Mouse (Mus musculus) midbrain, embryonic 12.5 days (tissue): ENCODE measurements at regions not wholly inside any gene's neighbourhood (a gene's known extent, or its start where the extent isn't known, plus 50 kb on each side); places are given as distances from the start of the nearest gene placed in this dataset.
A peak's percentile ranks its signal among the peaks of the same experiment; 100 is the strongest.

Experiments used
- ATAC-seq: fragments of 200-750 bp; cut with Nextera tagmentation; 2 replicates; pipeline ENCODE4 v1.8.0; 2017; ENCODE audit warnings: low read depth, moderate TSS enrichment, moderate library complexity; ENCODE audit not compliant: low FRiP score
- H3K27ac ChIP-seq: fragments of 300-500 bp; sonication (generic); replicated peaks from 2 replicates; pipeline ENCODE4 v1.5.1; 2016; ENCODE audit warnings: mild to moderate bottlenecking
- H3K27me3 ChIP-seq: fragments of 300-500 bp; sonication (generic); 2 replicates; pipeline ENCODE4 v1.6.1; 2016; ENCODE audit warnings: mild to moderate bottlenecking
- H3K36me3 ChIP-seq: fragments of 300-500 bp; sonication (generic); 2 replicates; pipeline ENCODE4 v1.6.1; 2016
- H3K4me1 ChIP-seq: fragments of 300-500 bp; sonication (generic); 2 replicates; pipeline ENCODE4 v1.6.1; 2016
- H3K4me2 ChIP-seq: fragments of 300-500 bp; sonication (generic); replicated peaks from 2 replicates; pipeline ENCODE4 v1.6.1; 2016; ENCODE audit warnings: mild to moderate bottlenecking, moderate library complexity
- H3K4me3 ChIP-seq: fragments of 300-500 bp; sonication (generic); 2 replicates; pipeline ENCODE4 v1.5.1; 2016; ENCODE audit warnings: mild to moderate bottlenecking
- H3K9ac ChIP-seq: fragments of 300-500 bp; sonication (generic); replicated peaks from 2 replicates; pipeline ENCODE4 v1.6.1; 2016; ENCODE audit warnings: mild to moderate bottlenecking, moderate library complexity
- H3K9me3 ChIP-seq: fragments of 300-500 bp; sonication (generic); 2 replicates; pipeline ENCODE4 v1.6.1; 2016; ENCODE audit warnings: mild to moderate bottlenecking
- WGBS: fragments of 180-500 bp; shearing (Covaris S2); methylation state at CpG from one replicate; pipeline ENCODE4 v1.1.7; 2016; 5-methylcytosine and 5-hydroxymethylcytosine counted together

DNA sequence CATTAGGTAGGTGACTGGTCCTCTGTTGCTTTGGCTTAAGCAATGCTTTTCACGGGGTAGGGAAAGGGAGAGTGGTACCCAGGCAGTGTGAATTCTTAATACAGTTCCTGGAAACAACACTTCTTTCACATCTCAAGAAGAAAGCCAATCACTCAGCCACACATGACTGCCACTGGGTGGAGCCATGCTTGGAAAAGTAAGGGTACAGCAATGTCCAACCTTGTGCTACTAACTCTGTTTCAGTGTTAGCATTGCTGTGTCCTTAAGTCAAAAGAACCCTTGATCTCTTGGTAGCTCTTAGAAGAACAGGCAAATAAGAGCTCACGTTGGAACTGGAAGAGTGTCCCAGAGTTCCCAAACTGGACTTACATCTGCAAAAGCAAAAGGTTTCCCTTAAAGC, 318.8 kb downstream of the 1190002N15Rik start:
- 68% methylated on average over 2 of the region's 2 CpGs for WGBS

DNA sequence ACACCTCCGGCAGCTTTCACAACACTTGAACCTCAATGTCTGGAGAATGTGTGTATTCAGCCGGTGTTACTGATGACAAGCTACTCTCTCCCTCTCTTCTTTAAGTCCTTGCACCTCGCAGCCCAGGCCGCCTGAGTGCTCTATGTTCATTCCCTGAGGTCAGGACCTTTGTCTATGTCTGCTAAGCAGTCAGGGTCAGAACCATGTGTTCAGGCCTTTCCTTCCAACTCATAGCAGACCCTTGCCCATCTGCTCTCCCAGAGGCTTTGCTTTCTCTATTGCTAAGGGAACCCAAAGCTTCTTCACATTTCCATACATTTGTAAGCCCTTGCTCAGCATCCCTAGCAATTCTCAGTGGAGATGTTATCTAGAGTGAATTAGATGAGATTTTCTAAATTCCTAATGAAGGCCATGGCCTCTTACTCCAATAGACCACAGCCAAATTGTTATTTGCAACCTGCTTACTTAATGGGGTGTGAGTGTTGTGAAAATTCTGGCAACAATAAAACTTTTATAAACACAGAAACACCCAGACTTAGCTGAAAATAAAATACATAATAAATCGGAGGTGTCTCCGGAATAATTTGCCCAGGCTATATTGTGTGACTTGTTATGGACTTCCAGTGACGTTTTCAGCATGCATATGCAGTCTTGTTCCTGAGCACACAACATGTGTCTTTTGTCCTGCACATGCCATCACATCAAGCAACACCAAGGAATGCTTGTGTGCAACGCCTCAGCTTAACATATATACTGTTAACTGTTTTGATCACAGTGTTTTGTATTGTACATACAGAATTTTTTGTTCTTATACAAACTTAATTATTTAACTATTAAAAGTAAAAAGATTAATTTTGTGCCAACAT, 321.2 kb downstream of the 1190002N15Rik start:
- no peaks in the 10 kb centered on the region for H3K4me1 ChIP-seq
- no peaks in the 10 kb centered on the region for H3K27me3 ChIP-seq
- no peak overlapping the region for H3K9ac ChIP-seq
- ATAC-seq = no peak
- no peak overlapping the region for H3K4me2 ChIP-seq
- H3K4me3 ChIP-seq = no peak overlapping the region
- no peak overlapping the region for H3K27ac ChIP-seq
- no peaks in the 10 kb centered on the region for H3K36me3 ChIP-seq
- no peaks in the 10 kb centered on the region for H3K9me3 ChIP-seq
- WGBS = 85% methylated on average over 8 of the region's 8 CpGs

More for the DNA sequence above, 318.8 kb downstream of the 1190002N15Rik start:
- H3K27ac ChIP-seq = no peak overlapping the region
- H3K9ac ChIP-seq = no peak overlapping the region
- no peak overlapping the region for H3K4me2 ChIP-seq
- no peaks in the 10 kb centered on the region for H3K36me3 ChIP-seq
- no peaks in the 10 kb centered on the region for H3K9me3 ChIP-seq
- H3K27me3 ChIP-seq = no peaks in the 10 kb centered on the region
- ATAC-seq = no peak
- no peaks in the 10 kb centered on the region for H3K4me1 ChIP-seq
- H3K4me3 ChIP-seq = no peak overlapping the region

DNA sequence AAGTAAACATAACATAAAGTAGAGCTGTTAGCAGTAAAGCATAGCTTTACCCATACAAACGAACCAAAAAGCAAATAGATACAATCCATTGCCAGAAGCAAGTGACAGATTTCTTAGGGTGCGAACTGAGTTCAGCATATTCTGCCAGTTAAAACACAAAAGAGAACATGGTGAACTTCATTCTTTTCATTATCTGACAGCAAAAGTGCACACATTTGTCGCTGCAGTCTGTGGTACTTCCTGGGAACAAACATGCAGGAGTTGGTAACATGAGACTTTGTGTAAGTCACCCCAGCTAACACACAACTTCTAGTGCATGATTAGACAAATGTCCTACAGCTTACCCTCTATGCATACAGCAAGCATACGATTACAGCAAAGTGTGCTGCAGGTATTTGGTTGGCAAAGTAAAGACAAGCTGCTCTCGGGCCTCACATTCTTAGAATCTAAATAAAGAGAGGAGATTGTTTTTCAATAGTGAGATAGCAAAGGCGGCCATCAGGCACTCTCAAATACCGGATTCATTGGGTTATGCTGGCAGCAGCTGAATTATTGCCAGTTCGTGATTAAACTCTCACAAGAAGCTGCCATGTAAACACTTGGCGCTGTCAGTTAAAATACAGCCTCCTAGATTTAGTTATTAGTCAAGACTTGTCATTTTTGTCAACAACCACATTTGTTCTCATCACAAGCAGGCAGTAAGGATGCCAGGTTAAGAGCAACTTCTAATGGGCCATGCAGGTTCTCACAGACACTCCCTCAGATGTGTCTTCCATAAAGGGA, 327.2 kb downstream of the 1190002N15Rik start:
- H3K36me3 ChIP-seq = no peaks in the 10 kb centered on the region
- H3K27ac ChIP-seq = no peak overlapping the region
- no peak overlapping the region for H3K9ac ChIP-seq
- H3K4me1 ChIP-seq = no peaks in the 10 kb centered on the region
- no peaks in the 10 kb centered on the region for H3K27me3 ChIP-seq
- H3K4me2 ChIP-seq = no peak overlapping the region
- 83% methylated on average over 9 of the region's 9 CpGs for WGBS
- ATAC-seq = no peak
- no peaks in the 10 kb centered on the region for H3K9me3 ChIP-seq
- no peak overlapping the region for H3K4me3 ChIP-seq

DNA sequence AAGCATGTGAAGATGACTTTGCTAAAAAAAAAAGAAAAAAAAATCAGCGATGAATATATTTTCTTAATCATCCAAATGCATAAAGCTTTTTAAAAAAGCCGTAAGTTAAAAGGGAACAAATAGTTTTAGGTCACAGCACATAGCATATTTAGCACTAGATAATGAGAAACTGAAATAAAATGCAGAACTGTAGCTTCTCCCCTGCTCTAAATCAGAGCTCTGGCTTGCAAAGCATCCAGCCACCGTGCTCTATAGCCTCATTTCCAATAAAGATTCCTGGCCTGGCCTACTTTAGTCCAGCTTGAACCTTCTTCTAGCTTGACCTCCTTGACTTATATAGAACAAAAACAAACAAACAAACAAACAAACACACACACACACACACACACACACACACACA, 328.9 kb downstream of the 1190002N15Rik start:
- 89% methylated on average over 3 of the region's 3 CpGs for WGBS
- no peak for ATAC-seq

DNA sequence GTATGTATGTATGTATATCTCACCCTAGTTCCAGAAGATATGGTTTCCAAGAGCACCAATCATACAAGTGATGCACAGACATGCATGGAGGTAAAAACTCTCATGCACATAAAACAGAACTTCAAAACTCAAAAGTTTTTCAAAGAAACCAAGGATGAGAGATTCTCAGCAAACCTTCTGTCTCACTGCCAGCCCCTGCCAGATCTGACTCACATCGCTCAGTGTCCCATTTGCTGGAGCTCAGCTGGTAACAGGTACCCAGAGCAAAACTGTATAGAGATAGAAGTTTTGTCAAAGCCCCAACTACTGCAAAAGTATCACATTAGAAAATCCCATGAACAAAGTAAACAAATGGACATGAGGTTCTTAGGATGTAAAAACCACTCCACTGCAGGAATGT, 337.0 kb downstream of the 1190002N15Rik start:
- Histone ChIP-seq H3K4me2 (no peak overlapping the region), H3K9me3 (no peaks in the 10 kb centered on the region), H3K9ac (no peak overlapping the region), H3K4me3 (no peak overlapping the region), H3K27ac (no peak overlapping the region), H3K4me1 (no peaks in the 10 kb centered on the region), H3K27me3 (no peaks in the 10 kb centered on the region), H3K36me3 (no peaks in the 10 kb centered on the region)
- WGBS = 94% methylated on average over 1 of the region's 1 CpGs
- ATAC-seq = no peak

More for the DNA sequence above, 328.9 kb downstream of the 1190002N15Rik start:
- H3K4me1 ChIP-seq = no peaks in the 10 kb centered on the region
- no peaks in the 10 kb centered on the region for H3K9me3 ChIP-seq
- H3K36me3 ChIP-seq = no peaks in the 10 kb centered on the region
- no peak overlapping the region for H3K4me3 ChIP-seq
- H3K9ac ChIP-seq = no peak overlapping the region
- no peak overlapping the region for H3K4me2 ChIP-seq
- no peak overlapping the region for H3K27ac ChIP-seq
- no peaks in the 10 kb centered on the region for H3K27me3 ChIP-seq

DNA sequence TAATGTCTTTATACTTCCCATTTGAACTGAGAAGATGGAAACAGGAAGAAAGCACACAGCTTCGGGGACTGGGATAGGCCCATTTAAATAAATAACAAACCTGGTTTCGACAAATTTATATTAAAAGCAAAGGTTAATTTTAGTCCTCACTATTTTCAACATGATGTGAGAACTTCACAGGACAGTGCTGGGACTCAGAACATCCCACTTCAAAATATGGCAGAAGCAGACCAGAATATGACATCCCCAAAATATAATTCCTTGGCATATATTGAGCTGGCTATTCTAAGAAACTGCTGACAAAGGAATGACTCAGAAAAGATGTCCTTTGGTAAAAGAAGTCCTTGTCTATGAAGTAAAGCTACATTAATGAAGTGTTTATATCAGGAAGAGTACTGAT, 338.0 kb downstream of the 1190002N15Rik start:
- no peak overlapping the region for H3K4me2 ChIP-seq
- no peak overlapping the region for H3K9ac ChIP-seq
- H3K4me3 ChIP-seq = no peak overlapping the region
- no peaks in the 10 kb centered on the region for H3K9me3 ChIP-seq
- no peaks in the 10 kb centered on the region for H3K4me1 ChIP-seq
- H3K27ac ChIP-seq = no peak overlapping the region
- 92% methylated on average over 2 of the region's 2 CpGs for WGBS
- no peaks in the 10 kb centered on the region for H3K27me3 ChIP-seq
- no peak for ATAC-seq
- H3K36me3 ChIP-seq = no peaks in the 10 kb centered on the region

DNA sequence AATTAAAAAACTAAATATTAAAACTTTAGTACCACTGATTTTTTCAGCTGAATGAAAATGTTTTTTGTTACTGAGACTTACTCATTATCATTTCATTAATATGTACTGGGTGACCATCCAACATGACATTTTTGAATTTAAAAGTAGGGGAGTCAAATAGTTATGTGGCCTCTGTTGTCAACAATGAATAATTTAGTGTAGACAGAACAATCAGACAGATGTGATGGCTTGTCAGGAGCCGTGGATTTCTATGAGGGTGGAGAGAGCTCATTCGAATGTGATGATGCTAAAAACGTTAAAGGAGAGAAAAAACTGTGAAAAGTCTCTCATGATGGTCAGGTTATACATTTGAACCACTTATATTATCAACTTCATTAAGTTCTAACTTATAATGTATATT, 346.8 kb downstream of the 1190002N15Rik start:
- no peaks in the 10 kb centered on the region for H3K9me3 ChIP-seq
- 47% methylated on average over 3 of the region's 3 CpGs for WGBS
- no peak overlapping the region for H3K9ac ChIP-seq
- no peak overlapping the region for H3K4me2 ChIP-seq
- H3K27me3 ChIP-seq = no peaks in the 10 kb centered on the region
- no peaks in the 10 kb centered on the region for H3K36me3 ChIP-seq
- H3K27ac ChIP-seq = no peak overlapping the region
- ATAC-seq = peak; percentile 57; the same call in 1 of the 2 replicates
- peaks cover 4% of the 10 kb centered on the region; the same call in 1 of the 2 replicates for H3K4me1 ChIP-seq
- H3K4me3 ChIP-seq = no peak overlapping the region

DNA sequence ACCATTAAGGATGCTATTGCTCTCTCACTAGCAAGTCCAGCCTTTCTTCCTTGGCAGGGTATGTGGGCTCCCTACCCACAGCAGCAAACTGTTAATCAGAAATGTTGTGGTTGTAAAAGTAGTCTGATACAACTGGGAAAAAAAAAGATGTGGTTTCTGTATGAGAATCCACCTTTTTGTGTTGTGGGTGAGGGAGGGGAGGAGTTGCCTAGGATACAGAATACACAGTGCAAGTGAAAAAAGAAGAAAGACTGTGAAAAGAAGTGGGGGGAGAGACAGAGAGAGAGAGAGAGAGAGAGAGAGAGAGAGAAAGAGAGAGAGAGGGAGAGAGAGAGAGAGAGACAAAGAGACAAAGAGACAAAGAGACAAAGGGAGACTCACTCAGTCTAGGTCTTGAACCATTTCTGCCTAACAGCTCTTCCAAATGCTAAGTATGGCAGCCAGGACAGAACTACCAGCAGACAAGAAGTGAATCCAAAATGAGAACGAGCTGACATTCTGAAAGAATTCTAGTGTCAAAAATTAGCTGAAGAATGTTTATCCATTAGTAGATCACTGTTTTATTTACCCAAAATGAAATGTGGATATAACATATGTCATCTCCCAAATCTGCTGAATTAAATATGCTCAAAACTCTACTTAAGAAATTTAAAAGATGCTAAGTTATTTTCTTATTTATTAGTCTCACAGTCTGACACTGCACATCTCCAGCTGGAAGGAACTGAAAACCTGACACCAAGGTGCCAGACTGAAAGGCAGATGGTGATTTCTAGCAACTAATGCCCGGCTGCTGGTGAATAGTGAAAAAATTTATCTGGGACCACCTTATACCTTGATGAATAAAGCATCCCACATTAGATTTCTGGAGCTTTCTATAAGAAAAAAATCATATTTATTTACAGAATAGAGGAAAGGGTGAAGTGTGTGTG, 347.7 kb downstream of the 1190002N15Rik start:
- Histone ChIP-seq H3K27ac (no peak overlapping the region), H3K4me2 (no peak overlapping the region), H3K36me3 (no peaks in the 10 kb centered on the region), H3K9ac (no peak overlapping the region), H3K9me3 (no peaks in the 10 kb centered on the region), H3K4me3 (no peak overlapping the region), H3K27me3 (no peaks in the 10 kb centered on the region), H3K4me1 (peaks cover 4% of the 10 kb centered on the region; the same call in 1 of the 2 replicates)
- ATAC-seq = peak; percentile 50; the same call in 1 of the 2 replicates
- WGBS = 57% methylated on average over 2 of the region's 2 CpGs

DNA sequence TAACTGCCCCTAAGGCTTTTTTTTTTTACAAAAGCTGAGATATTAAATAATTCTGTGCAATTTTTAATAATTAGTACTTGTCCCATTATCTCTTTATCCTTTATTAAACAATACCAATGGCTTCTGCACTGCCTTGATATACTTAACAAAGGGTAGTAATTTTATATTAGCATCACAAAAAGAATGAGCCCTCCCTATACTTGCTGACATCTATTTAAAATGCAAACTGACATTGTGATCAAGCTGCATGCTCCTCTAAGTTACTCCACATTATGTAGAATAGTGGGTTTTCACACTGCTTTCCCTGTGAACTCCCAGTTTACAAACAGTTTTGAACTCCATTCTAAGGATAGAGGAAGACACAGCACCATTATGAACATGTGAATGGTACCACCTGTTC, 349.8 kb downstream of the 1190002N15Rik start:
- no peak overlapping the region for H3K9ac ChIP-seq
- no peak for ATAC-seq

DNA sequence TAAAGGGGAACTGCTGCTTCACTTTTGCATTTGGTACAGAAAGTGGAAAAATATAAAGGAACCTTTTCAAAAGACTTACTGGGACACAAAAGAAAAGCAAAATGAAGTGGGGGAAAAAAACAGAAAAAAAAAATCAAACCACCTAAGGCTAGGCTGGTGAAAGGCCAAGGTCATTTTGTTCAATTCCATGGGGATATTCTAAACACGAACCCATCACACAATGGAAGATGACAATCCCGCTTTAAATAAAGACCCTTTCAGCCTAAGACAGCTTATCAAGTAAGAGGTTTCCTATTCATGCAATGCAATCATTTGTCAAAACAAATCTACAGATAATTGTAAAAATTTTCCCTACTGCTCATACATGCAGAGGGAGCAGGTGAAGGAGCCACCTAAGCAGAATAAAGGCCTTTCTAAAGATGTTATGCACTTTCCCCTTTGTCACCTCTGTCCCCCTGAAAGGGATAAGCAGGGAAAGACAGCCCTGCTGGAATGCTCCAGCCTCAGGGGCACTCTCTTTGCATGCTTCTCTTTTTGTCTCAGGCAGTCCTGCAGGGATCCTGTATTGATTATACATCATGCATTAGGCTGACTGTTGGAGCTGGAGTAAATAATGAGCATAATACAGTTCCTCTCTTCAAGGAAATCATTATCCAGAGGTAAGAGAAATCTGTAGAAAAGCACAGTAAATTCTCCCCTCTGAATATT, 367.8 kb downstream of the 1190002N15Rik start:
- H3K9me3 ChIP-seq = no peaks in the 10 kb centered on the region
- no peaks in the 10 kb centered on the region for H3K36me3 ChIP-seq
- H3K27me3 ChIP-seq = no peaks in the 10 kb centered on the region
- H3K27ac ChIP-seq = peak overlapping the region; percentile 70
- peaks cover 5% of the 10 kb centered on the region; the same call in 1 of the 2 replicates for H3K4me1 ChIP-seq
- H3K9ac ChIP-seq = no peak overlapping the region
- no peak overlapping the region for H3K4me3 ChIP-seq
- H3K4me2 ChIP-seq = no peak overlapping the region
- WGBS = 28% methylated on average over 2 of the region's 2 CpGs
- peak; percentile 83 for ATAC-seq

More for the DNA sequence above, 349.8 kb downstream of the 1190002N15Rik start:
- Histone ChIP-seq H3K27ac (no peak overlapping the region), H3K9me3 (no peaks in the 10 kb centered on the region), H3K27me3 (no peaks in the 10 kb centered on the region), H3K36me3 (no peaks in the 10 kb centered on the region), H3K4me1 (peaks cover 4% of the 10 kb centered on the region; the same call in 1 of the 2 replicates), H3K4me2 (no peak overlapping the region), H3K4me3 (no peak overlapping the region)

DNA sequence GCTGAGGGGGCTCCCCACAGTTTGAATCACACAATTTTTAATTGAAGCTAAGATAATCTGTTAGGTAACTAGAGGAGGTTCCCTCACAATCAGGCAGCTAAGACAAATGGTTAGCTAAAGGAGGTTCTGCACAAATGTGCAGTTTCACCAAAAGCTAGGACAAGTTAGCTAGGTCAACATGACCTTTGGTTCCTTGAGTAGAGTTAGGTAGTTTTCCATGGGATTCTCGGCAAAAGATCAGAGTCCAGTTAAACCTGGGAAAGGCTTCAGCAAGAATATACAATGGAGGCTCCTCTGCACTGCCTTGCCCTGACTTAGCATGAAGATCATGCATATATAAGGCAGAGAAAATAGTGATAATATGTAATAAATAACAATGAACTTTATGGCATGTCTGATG, 374.2 kb downstream of the 1190002N15Rik start:
- Histone ChIP-seq H3K4me2 (no peak overlapping the region), H3K27ac (no peak overlapping the region), H3K27me3 (no peaks in the 10 kb centered on the region), H3K4me3 (no peak overlapping the region), H3K9me3 (no peaks in the 10 kb centered on the region), H3K36me3 (no peaks in the 10 kb centered on the region), H3K9ac (no peak overlapping the region), H3K4me1 (no peaks in the 10 kb centered on the region)
- 95% methylated on average over 1 of the region's 1 CpGs for WGBS
- ATAC-seq = no peak
